8 mouse cellular contexts compared by ENCODE assay signal in the genomic region with DNA sequence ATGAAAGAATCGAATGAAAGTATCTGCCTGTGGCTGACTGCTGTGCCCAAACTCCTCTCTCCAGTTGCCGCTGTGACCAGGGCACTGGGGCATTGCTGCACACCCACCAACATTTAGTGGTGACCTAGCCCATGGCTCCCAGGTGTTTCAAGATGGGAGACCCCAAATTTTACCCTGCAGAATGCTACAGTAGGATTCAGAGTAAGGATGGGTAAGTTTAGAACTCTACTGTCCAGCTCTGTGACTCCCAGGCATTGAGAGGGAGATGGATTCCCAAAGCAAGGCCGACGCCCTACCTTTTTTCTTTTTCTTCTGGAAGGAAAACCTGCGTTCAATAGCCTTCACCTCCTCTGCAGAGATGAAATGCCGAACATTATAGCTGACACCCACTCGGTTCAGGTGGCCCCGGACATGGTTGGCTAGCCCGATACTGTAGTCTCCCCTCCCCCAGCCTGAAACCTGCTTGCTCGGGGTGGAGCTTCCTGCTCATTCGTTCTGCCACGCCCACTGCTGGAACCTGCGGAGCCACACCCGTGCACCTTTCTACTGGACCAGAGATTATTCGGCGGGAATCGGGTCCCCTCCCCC. TPM values are rescaled to one million over a fixed set of nuclear protein-coding genes. Genes with fewer than 3 reads are reported as not detected.
A peak's percentile ranks its signal among the peaks of the same experiment; 100 is the strongest.
DNase-seq lines count a peak whose midpoint lies in the region; ATAC-seq and TF ChIP-seq lines count a peak whose summit lies in the region.
"Had no signal": no experiment of that assay in that cellular context is flagged by ENCODE, and none has a peak within 500 bp of the region (broad histone marks: within the 10 kb centered on the region; RNA-seq: fewer than 3 reads in every experiment).

No protein-coding gene starts in this region.

- H3K4me1 ChIP-seq in midbrain, embryonic 10.5 days, result peaks cover 19% of the 10 kb centered on the region
- H3K4me1 ChIP-seq in midbrain, postnatal 0 days (ENCODE audit: insufficient read depth, low read length), result no peaks in the 10 kb centered on the region; the same call in 1 of the 2 replicates
- H3K4me1 ChIP-seq in forebrain, embryonic 15.5 days, result peaks cover 10% of the 10 kb centered on the region
- H3K4me1 ChIP-seq in liver, embryonic 12.5 days, result peaks cover 42% of the 10 kb centered on the region

- 14% methylated on average over 14 of the region's 17 CpGs for WGBS in midbrain, embryonic 10.5 days
- 27% methylated on average over 10 of the region's 17 CpGs for WGBS in midbrain, postnatal 0 days
- WGBS in forebrain, embryonic 15.5 days, result 13% methylated on average over 14 of the region's 17 CpGs
- 12% methylated on average over 14 of the region's 17 CpGs for WGBS in liver, embryonic 12.5 days (ENCODE audit: insufficient replicate concordance)

- H3K27me3 ChIP-seq in midbrain, embryonic 10.5 days (ENCODE audit: low read depth, poor library complexity, severe bottlenecking), result 0 out of 2 replicates have a peak, but pooled peaks cover 6% of the 10 kb centered on the region
- no peaks in the 10 kb centered on the region for H3K27me3 ChIP-seq in midbrain, postnatal 0 days (ENCODE audit: insufficient read depth, low read length)
- H3K27me3 ChIP-seq in forebrain, embryonic 15.5 days, result no peaks in the 10 kb centered on the region
- H3K27me3 ChIP-seq in liver, embryonic 12.5 days (replicated peaks), result no peaks in the 10 kb centered on the region

- no peak for DNase-seq in midbrain, embryonic 10.5 days (ENCODE audit: low spot score)
- DNase-seq in midbrain, postnatal 0 days (ENCODE audit: low spot score), result no peak
- peak; percentile 45 for DNase-seq in yolk sac, embryonic 10.5 days (ENCODE audit: low spot score)
- no peak for DNase-seq in thymus, postnatal 14 days
- DNase-seq in adrenal gland, postnatal 10 days, result no peak
- DNase-seq: thymus, adult 18-20 months had no signal

- no peaks in the 10 kb centered on the region for H3K9me3 ChIP-seq in midbrain, embryonic 10.5 days (replicated peaks)
- no peaks in the 10 kb centered on the region for H3K9me3 ChIP-seq in midbrain, postnatal 0 days (ENCODE audit: low read length)
- no peaks in the 10 kb centered on the region for H3K9me3 ChIP-seq in forebrain, embryonic 15.5 days
- no peaks in the 10 kb centered on the region for H3K9me3 ChIP-seq in liver, embryonic 12.5 days (replicated peaks)

- no peaks in the 10 kb centered on the region for H3K36me3 ChIP-seq in midbrain, embryonic 10.5 days
- H3K36me3 ChIP-seq in midbrain, postnatal 0 days (ENCODE audit: insufficient read depth, low read length), result peaks cover 12% of the 10 kb centered on the region; the same call in 1 of the 2 replicates
- H3K36me3 ChIP-seq in forebrain, embryonic 15.5 days, result peaks cover 6% of the 10 kb centered on the region; the same call in 1 of the 2 replicates
- H3K36me3 ChIP-seq in liver, embryonic 12.5 days, result peaks cover 3% of the 10 kb centered on the region; the same call in 1 of the 2 replicates

- H3K4me2 ChIP-seq in midbrain, postnatal 0 days (ENCODE audit: low read depth, low read length, poor library complexity, severe bottlenecking), result no peak overlapping the region
- H3K4me2 ChIP-seq in forebrain, embryonic 15.5 days (replicated peaks), result peak overlapping the region; percentile 37
- H3K4me2 ChIP-seq in liver, embryonic 12.5 days, result peak overlapping the region; percentile 66

- no peak overlapping the region for H3K9ac ChIP-seq in midbrain, postnatal 0 days (replicated peaks; ENCODE audit: low read length, poor library complexity, severe bottlenecking)
- H3K9ac ChIP-seq in forebrain, embryonic 15.5 days (replicated peaks), result no peak overlapping the region
- H3K9ac ChIP-seq in liver, embryonic 12.5 days, result peak overlapping the region; percentile 56

- peak overlapping the region; percentile 45 for H3K4me3 ChIP-seq in midbrain, embryonic 10.5 days
- no peak overlapping the region for H3K4me3 ChIP-seq in midbrain, postnatal 0 days (ENCODE audit: low read depth, low read length)
- H3K4me3 ChIP-seq in forebrain, embryonic 15.5 days, result peak overlapping the region; percentile 24
- H3K4me3 ChIP-seq in liver, embryonic 12.5 days, result peak overlapping the region; percentile 55

- TF ChIP-seq CTCF in midbrain, postnatal 0 days (IDR thresholded peaks at IDR 0.05), result no peak

- ATAC-seq in midbrain, postnatal 0 days (ENCODE audit: low FRiP score), result no peak
- no peak for ATAC-seq in forebrain, embryonic 15.5 days (replicated peaks)
- ATAC-seq in liver, embryonic 12.5 days, result peak; percentile 64

- peak overlapping the region; percentile 18 for H3K27ac ChIP-seq in midbrain, embryonic 10.5 days (replicated peaks)
- no peak overlapping the region for H3K27ac ChIP-seq in midbrain, postnatal 0 days (ENCODE audit: low read depth, low read length)
- H3K27ac ChIP-seq in forebrain, embryonic 15.5 days (replicated peaks), result no peak overlapping the region
- peak overlapping the region; percentile 76 for H3K27ac ChIP-seq in liver, embryonic 12.5 days

RNA-seq across cellular contexts. Expression of gene Akap8l, which starts 18.7 kb away (rescaled TPM):
- polyA plus RNA-seq in midbrain, embryonic 10.5 days (2016; fragmentation: Nextera tagmentation; extraction: Ambion mirVana), result 90.2 and 106 TPM in 2 replicates
- 69.9 and 83.6 TPM in 2 replicates for total RNA-seq in midbrain, postnatal 0 days (2014; rRNA removed)
- polyA plus RNA-seq in midbrain, postnatal 0 days (2015; fragmentation: Nextera tagmentation; extraction: Ambion mirVana), result 113 and 117 TPM in 2 replicates
- polyA plus RNA-seq in forebrain, embryonic 15.5 days (2015; fragmentation: Nextera tagmentation; extraction: Ambion mirVana), result 138 and 140 TPM in 2 replicates
- polyA plus RNA-seq in liver, embryonic 12.5 days (2016; fragmentation: Nextera tagmentation; extraction: Ambion mirVana), result 49.7 and 50.1 TPM in 2 replicates
- 100 to 1,000 TPM in 1 of 2 experiments, 10 to 100 TPM in 1; 61.0 to 112 TPM for total RNA-seq in adrenal gland, postnatal 10 days (2021)

RNA-seq across cellular contexts. Expression of gene Wiz, which starts 20.2 kb away (rescaled TPM):
- 22.3 and 25.6 TPM in 2 replicates for polyA plus RNA-seq in midbrain, embryonic 10.5 days (2016; fragmentation: Nextera tagmentation; extraction: Ambion mirVana)
- total RNA-seq in midbrain, postnatal 0 days (2014; rRNA removed), result 53.9 and 68.0 TPM in 2 replicates
- polyA plus RNA-seq in midbrain, postnatal 0 days (2015; fragmentation: Nextera tagmentation; extraction: Ambion mirVana), result 40.8 and 41.3 TPM in 2 replicates
- 38.8 and 40.3 TPM in 2 replicates for polyA plus RNA-seq in forebrain, embryonic 15.5 days (2015; fragmentation: Nextera tagmentation; extraction: Ambion mirVana)
- 13.3 and 14.8 TPM in 2 replicates for polyA plus RNA-seq in liver, embryonic 12.5 days (2016; fragmentation: Nextera tagmentation; extraction: Ambion mirVana)
- 10 to 100 TPM; 38.3 to 44.9 TPM for total RNA-seq in adrenal gland, postnatal 10 days (2021)

RNA-seq across cellular contexts. Expression of gene Rasal3, which starts 34.3 kb away (rescaled TPM):
- 0.40 and 0.42 TPM in 2 replicates for polyA plus RNA-seq in midbrain, embryonic 10.5 days (2016; fragmentation: Nextera tagmentation; extraction: Ambion mirVana)
- total RNA-seq in midbrain, postnatal 0 days (2014; rRNA removed), result 3.8 and 4.6 TPM in 2 replicates
- 0.63 and 0.80 TPM in 2 replicates for polyA plus RNA-seq in midbrain, postnatal 0 days (2015; fragmentation: Nextera tagmentation; extraction: Ambion mirVana)
- polyA plus RNA-seq in forebrain, embryonic 15.5 days (2015; fragmentation: Nextera tagmentation; extraction: Ambion mirVana), result 0.56 and 0.64 TPM in 2 replicates
- 7.2 and 8.1 TPM in 2 replicates for polyA plus RNA-seq in liver, embryonic 12.5 days (2016; fragmentation: Nextera tagmentation; extraction: Ambion mirVana)
- 1 to 10 TPM; 4.5 to 4.9 TPM for total RNA-seq in adrenal gland, postnatal 10 days (2021)

RNA-seq across cellular contexts. Expression of gene Akap8, which starts 48.0 kb away (rescaled TPM):
- polyA plus RNA-seq in midbrain, embryonic 10.5 days (2016; fragmentation: Nextera tagmentation; extraction: Ambion mirVana), result 130 and 140 TPM in 2 replicates
- total RNA-seq in midbrain, postnatal 0 days (2014; rRNA removed), result 96.5 and 131 TPM in 2 replicates
- polyA plus RNA-seq in midbrain, postnatal 0 days (2015; fragmentation: Nextera tagmentation; extraction: Ambion mirVana), result 66.8 and 81.1 TPM in 2 replicates
- 107 and 111 TPM in 2 replicates for polyA plus RNA-seq in forebrain, embryonic 15.5 days (2015; fragmentation: Nextera tagmentation; extraction: Ambion mirVana)
- polyA plus RNA-seq in liver, embryonic 12.5 days (2016; fragmentation: Nextera tagmentation; extraction: Ambion mirVana), result 72.1 and 73.5 TPM in 2 replicates
- 10 to 100 TPM; 70.8 to 94.5 TPM for total RNA-seq in adrenal gland, postnatal 10 days (2021)

RNA-seq across cellular contexts. Expression of gene Pglyrp2, which starts 54.9 kb away (rescaled TPM):
- 0.07 TPM in 1 of 2 replicates, not detected in the other for polyA plus RNA-seq in midbrain, embryonic 10.5 days (2016; fragmentation: Nextera tagmentation; extraction: Ambion mirVana)
- not detected in 2 replicates for total RNA-seq in midbrain, postnatal 0 days (2014; rRNA removed)
- polyA plus RNA-seq in midbrain, postnatal 0 days (2015; fragmentation: Nextera tagmentation; extraction: Ambion mirVana), result not detected in 2 replicates
- not detected in 2 replicates for polyA plus RNA-seq in forebrain, embryonic 15.5 days (2015; fragmentation: Nextera tagmentation; extraction: Ambion mirVana)
- 1.6 and 1.8 TPM in 2 replicates for polyA plus RNA-seq in liver, embryonic 12.5 days (2016; fragmentation: Nextera tagmentation; extraction: Ambion mirVana)
- 10 to 100 TPM; 13.5 to 36.1 TPM for total RNA-seq in adrenal gland, postnatal 10 days (2021)

Comparison
In these comparisons a context has a peak if more than half of its experiments do, and no peak if none do; other contexts are left out.
1. H3K27ac ChIP-seq: peak in midbrain, embryonic 10.5 days (single experiment) and liver, embryonic 12.5 days (single experiment); none in midbrain, postnatal 0 days (single experiment) and forebrain, embryonic 15.5 days (single experiment).